Mouse (Mus musculus): ENCODE measurements around the gene Olfr406. TPM values are rescaled to one million over a fixed set of nuclear protein-coding genes. Genes with fewer than 3 reads are reported as not detected.

Gene Olfr406
- total RNA-seq (2023), result not detected

GRCm38 (mm10) chr11:74259508-74259907, at the start of gene Olfr406:
Olfr406 (plus strand) TSS chr11:74259808.

GRCm38 (mm10) chr11:74211279-74211678, 48.3 kb upstream of the Olfr406 start, which contains the start of gene Olfr43:
Olfr43 (minus strand) TSS chr11:74211379.

GRCm38 (mm10) chr11:74283436-74283835, 23.8 kb downstream of the Olfr406 start, which contains the start of gene Olfr59:
Olfr59 (plus strand) TSS chr11:74283736.

Other genes with a start within 250 kb of the Olfr406 start
- gene Olfr139, start 203.3 kb upstream of the Olfr406 start, total RNA-seq (2023), result not detected
- gene Olfr399, start 203.2 kb upstream of the Olfr406 start, total RNA-seq (2023), result not detected
- gene Zfp616, start 189.9 kb upstream of the Olfr406 start, total RNA-seq (2023), result not detected
- not detected for gene Olfr401, start 146.1 kb upstream of the Olfr406 start, total RNA-seq (2023)
- gene Olfr402, start 106.3 kb upstream of the Olfr406 start, total RNA-seq (2023), result not detected
- gene Olfr403, start 73.6 kb upstream of the Olfr406 start, total RNA-seq (2023), result not detected
- gene Olfr43, start 48.4 kb upstream of the Olfr406 start, total RNA-seq (2023), result not detected
- not detected for gene Olfr59, start 23.9 kb downstream of the Olfr406 start, total RNA-seq (2023)
- not detected for gene Olfr410, start 78.2 kb downstream of the Olfr406 start, total RNA-seq (2023)
- gene Olfr411, start 92.8 kb downstream of the Olfr406 start, total RNA-seq (2023), result not detected
- not detected for gene Olfr412, start 102.3 kb downstream of the Olfr406 start, total RNA-seq (2023)

Data from T-cell, adult 66 days (primary cell).